Mouse (Mus musculus) kidney, adult 2 months (tissue): ENCODE measurements around the gene Pxn. TPM values are rescaled to one million over a fixed set of nuclear protein-coding genes. Genes with fewer than 3 reads are reported as not detected.

ENCODE experiments used
- DNase-seq: peaks from one replicate; pipeline ENCODE4 v3.0.0; 2021
- H3K27ac ChIP-seq: fragments of 200-500 bp; 2 replicates; pipeline ENCODE4 v1.5.1; 2012; ENCODE audit warnings: low read depth, low read length, control low read depth, inconsistent platforms; ENCODE audit not compliant: insufficient read depth
- H3K27me3 ChIP-seq: fragments of 200-500 bp; replicated peaks from 2 replicates; pipeline ENCODE4 v1.6.1; 2012; ENCODE audit warnings: mild to moderate bottlenecking, moderate library complexity, low read length, inconsistent platforms; ENCODE audit not compliant: control insufficient read depth, insufficient read depth
- H3K36me3 ChIP-seq: fragments of 200-500 bp; 2 replicates; pipeline ENCODE4 v1.6.1; 2012; ENCODE audit warnings: mild to moderate bottlenecking, moderate library complexity, low read length, inconsistent platforms; ENCODE audit not compliant: control insufficient read depth, insufficient read depth
- H3K4me1 ChIP-seq: fragments of 200-500 bp; 2 replicates; pipeline ENCODE4 v1.6.1; 2011; ENCODE audit warnings: low read length; ENCODE audit not compliant: control insufficient read depth, insufficient read depth
- H3K4me3 ChIP-seq: fragments of 200-500 bp; 2 replicates; pipeline ENCODE4 v1.5.1; 2011; ENCODE audit warnings: mild to moderate bottlenecking, low read depth, low read length, control low read depth; ENCODE audit not compliant: insufficient read depth
- CTCF ChIP-seq: fragments of 200-500 bp; conservative IDR thresholded peaks from 2 replicates; pipeline ENCODE4 v1.5.1; 2011; ENCODE audit warnings: low read depth, mild to moderate bottlenecking, control low read depth, low read length, moderate library complexity, mixed read lengths; ENCODE audit not compliant: insufficient read depth, insufficient read length
- POLR2A ChIP-seq: fragments of 200-500 bp; IDR thresholded peaks from one replicate; pipeline ENCODE4 v1.6.1; 2011; ENCODE audit warnings: low read depth, low read length, control low read depth
- WGBS: fragments of 180-500 bp; shearing (Covaris S2); methylation state at CpG from one replicate; pipeline ENCODE4 v1.1.7; 2018; 5-methylcytosine and 5-hydroxymethylcytosine counted together
- polyA plus RNA-seq: library from polyadenylated mRNA; depleted of rRNA; stranded (reverse); fragments of >200 nt; gene quantifications from 2 replicates; pipeline ENCODE4 v1.2.3, GENCODE M21; 2012

Gene Pxn
- polyA plus RNA-seq, 1 experiment: 101 TPM

DNA sequence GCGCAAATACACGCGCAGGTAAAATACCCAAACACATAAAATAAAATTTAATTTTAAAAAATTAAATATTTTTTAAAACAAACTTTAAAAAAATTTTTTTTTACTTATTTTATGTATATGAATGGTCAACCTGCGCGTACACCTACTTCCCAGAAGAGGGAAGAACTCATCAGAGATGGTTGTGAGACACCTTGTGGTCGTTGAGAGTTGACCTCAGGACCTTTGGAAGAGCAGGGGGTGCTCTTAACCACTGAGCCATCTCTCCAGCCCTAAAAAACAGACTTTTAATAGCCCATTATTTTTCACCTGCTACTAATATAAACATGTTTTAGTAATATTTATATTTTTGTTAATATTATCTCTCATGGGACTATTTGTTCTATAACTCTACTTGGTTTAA lies 23.1 kb upstream of the Pxn start:
- H3K4me3 ChIP-seq: no peak overlapping the region
- peaks cover 6% of the 10 kb centered on the region; the same call in 1 of the 2 replicates for H3K4me1 ChIP-seq
- H3K36me3 ChIP-seq: no peaks in the 10 kb centered on the region; the same call in 1 of the 2 replicates
- no peaks in the 10 kb centered on the region for H3K27me3 ChIP-seq
- H3K27ac ChIP-seq: no peak overlapping the region
- no peak for TF ChIP-seq POLR2A
- TF ChIP-seq CTCF: no peak
- WGBS: 71% methylated on average over 6 of the region's 6 CpGs
- no peak for DNase-seq

DNA sequence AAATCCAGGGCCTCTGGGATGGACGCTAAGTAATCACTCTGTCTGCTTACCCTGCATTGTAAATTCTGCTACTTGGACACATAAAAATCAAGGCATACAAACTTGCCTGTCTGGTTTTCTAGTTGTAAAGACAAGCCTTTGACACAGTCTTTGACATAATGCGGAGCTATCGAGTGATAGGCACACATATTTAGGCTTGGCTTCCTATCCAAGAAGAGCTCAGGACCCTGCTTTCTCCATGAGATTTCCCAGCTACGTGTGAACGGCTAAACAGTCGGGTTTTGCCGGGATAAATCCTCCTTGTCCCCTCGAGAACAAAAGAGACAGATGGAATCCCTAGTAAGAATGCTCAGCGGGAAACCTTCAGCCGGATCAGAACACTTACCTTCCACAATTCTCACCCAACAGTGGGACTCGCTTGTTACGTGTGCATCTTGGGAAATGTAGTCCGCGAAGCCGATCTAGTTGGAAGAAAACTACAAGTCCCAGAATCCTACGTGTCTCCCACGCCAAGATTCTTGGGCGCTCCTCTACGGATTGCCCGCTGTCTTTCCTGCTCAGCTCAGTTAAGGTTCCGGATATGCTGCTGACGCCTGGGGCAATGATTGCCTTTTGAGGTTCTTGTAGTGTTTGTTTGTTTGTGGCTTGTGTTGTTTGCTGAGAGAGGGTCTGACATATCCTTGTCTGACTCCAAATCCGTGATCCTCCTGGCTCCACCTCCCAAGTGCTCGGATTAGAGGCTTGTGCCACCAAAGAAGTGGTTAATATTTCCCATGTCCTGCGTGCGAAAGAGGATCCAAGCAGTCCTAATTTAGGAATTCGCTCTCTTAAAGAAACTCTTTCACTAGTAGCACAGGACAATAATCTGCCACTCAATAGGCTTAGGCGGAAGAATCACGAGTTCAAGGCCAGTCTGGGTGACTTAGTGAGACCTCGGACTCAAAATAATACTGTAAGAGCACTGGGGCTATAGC lies 22.2 kb upstream of the Pxn start, which contains the start of gene Sirt4:
TSS of gene Sirt4 (minus strand) at position 779 of the 974 bp plus-strand sequence.
- 4% methylated on average over 30 of the region's 30 CpGs for WGBS
- Histone ChIP-seq H3K27ac (peak within 1 kb of the TSS; percentile 75), H3K4me3 (peak within 1 kb of the TSS; percentile 64), H3K4me1 (peaks cover 8% of the 10 kb centered on the region; the same call in 1 of the 2 replicates), H3K27me3 (no peaks in the 10 kb centered on the region), H3K36me3 (no peaks in the 10 kb centered on the region; the same call in 1 of the 2 replicates)
- no peak for TF ChIP-seq POLR2A
- peak; percentile 96 for DNase-seq

DNA sequence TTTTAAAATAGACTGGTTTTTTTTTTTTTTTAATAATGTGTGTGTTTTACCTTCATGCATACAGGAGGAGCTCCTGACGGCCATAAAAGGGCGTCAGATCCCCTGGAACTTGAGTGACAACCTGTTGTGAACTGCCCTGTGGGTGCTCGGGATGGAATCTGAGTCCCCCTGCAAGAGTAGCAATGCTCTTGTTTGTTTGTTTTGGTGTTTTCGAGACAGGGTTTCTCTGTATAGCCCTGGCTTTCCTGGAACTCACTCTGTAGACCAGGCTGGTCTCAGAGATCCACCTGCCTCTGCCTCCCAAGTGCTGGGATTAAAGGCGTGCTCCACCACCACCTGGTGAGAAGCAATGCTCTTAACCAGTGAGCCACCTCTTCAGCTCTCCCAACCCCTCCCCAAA lies 21.5 kb upstream of the Pxn start:
- no peak overlapping the region for H3K4me3 ChIP-seq
- 63% methylated on average over 5 of the region's 5 CpGs for WGBS
- no peaks in the 10 kb centered on the region; the same call in 1 of the 2 replicates for H3K36me3 ChIP-seq
- TF ChIP-seq POLR2A (no peak), CTCF (no peak)
- H3K4me1 ChIP-seq: peaks cover 8% of the 10 kb centered on the region; the same call in 1 of the 2 replicates
- H3K27me3 ChIP-seq: no peaks in the 10 kb centered on the region
- no peak for DNase-seq
- H3K27ac ChIP-seq: no peak overlapping the region

GRCm38 (mm10) chr5:115485489-115486205 lies 20.8 kb upstream of the Pxn start:
- DNase-seq: peak; percentile 64
- peaks cover 8% of the 10 kb centered on the region; the same call in 1 of the 2 replicates for H3K4me1 ChIP-seq
- WGBS: 56% methylated on average over 17 of the region's 18 CpGs
- no peak overlapping the region for H3K27ac ChIP-seq
- H3K36me3 ChIP-seq: no peaks in the 10 kb centered on the region
- TF ChIP-seq CTCF (no peak), POLR2A (no peak)
- H3K4me3 ChIP-seq: no peak overlapping the region
- H3K27me3 ChIP-seq: no peaks in the 10 kb centered on the region

- no peaks in the 10 kb centered on the region for H3K27me3 ChIP-seq
- H3K36me3 ChIP-seq: no peaks in the 10 kb centered on the region
- WGBS: 51% methylated on average over 4 of the region's 4 CpGs
- H3K4me1 ChIP-seq: peaks cover 9% of the 10 kb centered on the region; the same call in 1 of the 2 replicates
- DNase-seq: no peak
- no peak overlapping the region for H3K27ac ChIP-seq
- no peak for TF ChIP-seq POLR2A
- TF ChIP-seq CTCF: no peak
- no peak overlapping the region for H3K4me3 ChIP-seq
Measured at GRCm38 (mm10) chr5:115486726-115487125, 19.8 kb upstream of the Pxn start.

GRCm38 (mm10) chr5:115487353-115487752 lies 19.1 kb upstream of the Pxn start:
- Histone ChIP-seq H3K36me3 (no peaks in the 10 kb centered on the region), H3K4me1 (peaks cover 11% of the 10 kb centered on the region; the same call in 1 of the 2 replicates), H3K27me3 (no peaks in the 10 kb centered on the region), H3K4me3 (no peak overlapping the region), H3K27ac (no peak overlapping the region)
- WGBS: 90% methylated on average over 8 of the region's 8 CpGs
- TF ChIP-seq CTCF (no peak), POLR2A (no peak)
- no peak for DNase-seq
